Mouse (Mus musculus) heart, adult 11 months (tissue): ENCODE results near the gene Slc33a1.

ENCODE experiments used
- DNase-seq: peaks from one replicate; pipeline ENCODE4 v3.0.0; 2022

The Slc33a1 gene

DNA sequence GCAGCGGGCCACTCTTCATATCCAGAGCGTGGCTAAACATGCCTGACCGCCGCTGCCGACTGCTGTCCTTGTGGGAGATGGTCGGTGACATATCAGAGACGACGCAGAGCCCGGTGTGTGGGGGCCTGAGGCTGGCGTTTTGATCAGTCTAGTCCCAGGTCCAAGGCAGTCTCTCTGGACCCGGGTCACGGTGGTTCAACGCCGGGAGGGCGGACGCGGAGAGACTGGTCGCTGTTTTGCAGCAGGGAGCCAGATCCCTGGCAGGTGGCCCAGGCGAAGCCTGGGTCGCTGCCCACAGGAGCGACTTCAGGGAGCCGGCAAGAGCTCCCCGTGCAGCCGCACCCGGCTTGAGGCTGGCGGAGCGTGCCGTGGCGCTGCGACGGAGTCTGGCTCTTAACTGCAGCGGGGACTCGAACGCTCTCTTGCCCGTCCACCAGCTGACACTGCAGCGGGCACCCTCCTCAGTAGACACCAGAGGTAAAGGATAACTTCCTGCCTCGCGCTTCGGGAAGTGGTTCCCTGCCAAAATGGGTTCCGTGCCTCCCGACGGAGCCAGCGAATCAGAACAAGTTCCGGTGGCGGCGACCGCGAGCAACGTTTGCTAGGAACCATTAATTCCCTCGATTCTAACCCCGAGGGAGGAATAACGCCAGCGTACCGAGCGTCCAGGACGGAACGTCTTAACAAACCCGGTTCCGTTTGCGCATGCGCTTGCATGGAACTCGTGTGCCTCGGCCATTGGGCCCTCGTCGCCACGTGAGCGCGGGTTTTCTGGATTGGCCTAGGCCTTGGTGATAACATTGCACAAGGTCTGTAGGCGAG lies at the start of gene Slc33a1:
Gene Slc33a1, minus strand, starts transcription at position 669 of the 822 bp plus-strand sequence.
- DNase-seq, result peak; percentile 100

DNA sequence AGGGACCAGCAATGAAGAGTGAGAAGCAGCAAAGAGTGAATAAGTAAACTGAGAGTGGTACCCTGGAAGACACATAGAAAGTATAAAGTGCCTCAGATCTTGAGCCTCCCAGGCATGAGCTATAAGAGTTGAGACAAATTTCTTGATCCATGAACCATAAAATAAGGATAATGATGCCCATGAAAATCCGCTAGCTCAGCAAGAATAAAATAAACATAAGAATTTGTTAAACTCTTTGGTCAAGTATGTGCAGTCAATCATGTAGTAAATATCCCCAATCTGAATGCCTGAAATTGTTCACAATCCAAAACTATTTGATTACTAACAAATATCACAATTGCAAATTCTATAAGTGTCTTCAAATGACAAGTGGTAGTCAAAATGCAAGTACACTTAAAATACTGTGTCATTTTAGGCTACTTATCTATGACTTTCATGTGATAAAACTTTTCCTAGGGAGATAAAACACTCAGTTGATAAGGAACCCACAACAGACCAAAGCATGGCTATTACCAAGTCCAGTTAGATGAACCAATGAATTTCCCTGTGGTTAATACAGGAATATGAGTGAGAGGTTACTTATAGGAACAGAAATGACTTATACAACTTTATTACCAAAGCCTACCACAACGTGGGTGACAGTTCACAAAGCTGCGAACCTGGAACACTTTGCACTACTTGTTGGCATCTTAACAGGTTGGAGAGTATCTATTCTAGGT lies 24.3 kb upstream of the Slc33a1 start:
- DNase-seq, result no peak

DNA sequence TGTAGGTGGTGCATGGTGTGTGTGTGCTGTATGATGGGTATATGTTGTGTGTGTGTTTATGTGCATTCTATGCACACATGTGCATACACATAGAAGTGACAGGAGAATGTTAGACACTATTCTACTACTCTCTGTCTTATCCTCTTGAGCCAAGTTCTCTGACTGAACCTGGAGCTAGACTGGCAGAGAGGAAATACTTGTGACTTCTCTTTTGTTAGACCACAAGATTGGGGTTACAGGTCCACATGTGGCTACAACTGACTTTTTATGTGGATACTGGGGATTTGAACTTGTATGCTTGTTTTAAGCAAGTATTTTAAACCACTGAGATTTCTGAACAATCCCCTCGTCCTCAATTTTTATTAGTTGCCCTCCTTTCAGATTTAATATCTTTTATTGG lies 22.1 kb upstream of the Slc33a1 start:
- no peak for DNase-seq

DNA sequence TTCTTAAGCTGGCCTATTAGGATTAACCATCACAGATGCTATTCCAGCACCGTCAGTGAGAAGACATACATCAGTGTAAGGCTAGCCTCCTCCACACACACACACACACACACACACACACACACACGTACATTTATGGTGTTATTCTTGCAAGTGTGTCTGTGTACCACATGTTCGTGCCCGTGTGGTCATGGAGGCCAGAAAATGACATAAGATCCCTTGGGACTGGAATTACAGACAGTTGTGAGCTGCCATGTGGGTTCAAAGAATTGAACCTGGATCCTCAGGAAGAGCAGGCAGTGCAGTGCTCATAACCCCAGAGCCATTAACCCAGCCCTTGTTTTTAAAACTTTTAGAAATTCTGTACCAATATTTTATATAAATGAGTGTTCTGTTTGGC lies 13.3 kb upstream of the Slc33a1 start:
- no peak for DNase-seq

DNA sequence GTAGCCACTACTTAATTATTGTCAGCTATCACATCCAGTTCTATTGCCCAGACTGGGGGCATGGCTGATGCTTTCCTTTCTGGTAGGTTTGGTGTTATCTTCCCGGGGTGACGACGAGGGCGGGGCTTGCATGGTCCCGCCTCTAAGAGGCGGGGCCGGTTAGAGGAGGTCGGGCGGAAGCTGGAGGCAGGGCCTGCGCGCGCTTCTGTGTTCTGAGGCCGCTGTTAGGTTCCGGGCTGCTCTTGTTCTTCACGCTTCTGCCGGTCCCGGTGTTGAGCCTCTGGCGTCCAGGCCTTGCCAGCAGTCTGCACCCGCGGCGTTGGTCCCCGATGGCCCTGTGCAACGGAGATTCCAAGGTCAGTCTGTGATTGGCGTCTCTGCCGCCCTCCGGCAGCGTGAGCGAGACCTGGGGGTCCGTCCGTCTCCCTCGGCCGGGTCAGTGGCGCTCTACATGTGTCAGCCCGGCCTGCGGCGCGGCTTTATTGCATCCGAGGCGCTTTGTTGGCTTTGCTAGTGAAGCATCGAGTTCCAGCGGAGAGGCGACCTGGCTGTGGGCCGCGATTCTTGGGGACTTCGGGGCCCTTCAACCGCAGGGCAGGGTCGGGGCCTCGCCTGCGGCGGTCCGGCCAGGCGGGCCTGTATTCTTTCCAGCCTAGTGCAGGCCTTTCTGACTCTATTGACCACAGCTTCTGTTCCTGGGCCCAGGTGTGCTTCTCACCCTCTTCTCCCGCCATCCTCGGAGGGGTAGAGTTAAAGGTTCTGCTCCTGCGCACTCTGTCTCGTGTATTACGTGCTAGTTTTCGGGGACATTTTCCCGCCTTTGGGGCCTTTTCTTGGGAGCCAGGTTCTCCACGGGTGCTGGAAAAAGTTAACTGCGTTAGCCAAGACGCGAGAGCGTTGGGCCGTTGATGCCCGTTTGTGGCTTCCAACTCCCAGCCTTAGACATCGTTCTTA lies 11.7 kb upstream of the Slc33a1 start, which contains the start of gene Gmps:
Gene Gmps, plus strand, starts transcription at position 152 of the 954 bp plus-strand sequence.
- peak; percentile 99 for DNase-seq

DNA sequence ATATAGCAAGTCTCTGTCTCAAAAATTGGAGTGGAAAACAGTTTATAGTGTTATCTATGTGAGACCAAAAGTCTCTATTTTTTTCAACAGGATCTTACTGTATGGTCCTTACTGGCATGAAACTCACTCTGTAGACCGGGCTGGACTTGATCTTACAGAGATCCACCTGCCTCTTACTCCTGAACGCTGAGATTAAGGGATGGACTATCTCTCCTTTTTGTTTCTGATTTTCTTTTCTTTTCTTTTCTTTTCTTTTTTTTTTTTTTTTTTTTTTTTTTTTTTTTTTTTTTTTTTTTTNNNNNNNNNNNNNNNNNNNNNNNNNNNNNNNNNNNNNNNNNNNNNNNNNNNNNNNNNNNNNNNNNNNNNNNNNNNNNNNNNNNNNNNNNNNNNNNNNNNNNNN lies 1.4 kb upstream of the Slc33a1 start:
- DNase-seq, result no peak

DNA sequence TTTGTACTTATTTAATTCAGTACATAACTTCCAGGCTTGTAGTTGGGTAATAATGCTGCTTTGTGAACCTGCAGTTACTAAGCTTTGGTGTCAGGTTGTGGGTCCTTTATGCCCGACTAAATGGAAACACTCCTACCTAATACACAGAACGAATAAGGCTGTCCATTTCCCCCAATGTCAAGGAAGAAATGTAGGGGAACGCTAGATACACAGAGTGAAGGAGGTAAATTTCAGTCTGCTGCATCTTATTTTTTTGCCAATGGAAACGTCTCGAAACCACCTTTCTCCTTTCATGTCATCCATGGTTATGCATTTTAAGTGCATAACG lies 318 bp upstream of the Slc33a1 start:
- DNase-seq, result no peak

DNA sequence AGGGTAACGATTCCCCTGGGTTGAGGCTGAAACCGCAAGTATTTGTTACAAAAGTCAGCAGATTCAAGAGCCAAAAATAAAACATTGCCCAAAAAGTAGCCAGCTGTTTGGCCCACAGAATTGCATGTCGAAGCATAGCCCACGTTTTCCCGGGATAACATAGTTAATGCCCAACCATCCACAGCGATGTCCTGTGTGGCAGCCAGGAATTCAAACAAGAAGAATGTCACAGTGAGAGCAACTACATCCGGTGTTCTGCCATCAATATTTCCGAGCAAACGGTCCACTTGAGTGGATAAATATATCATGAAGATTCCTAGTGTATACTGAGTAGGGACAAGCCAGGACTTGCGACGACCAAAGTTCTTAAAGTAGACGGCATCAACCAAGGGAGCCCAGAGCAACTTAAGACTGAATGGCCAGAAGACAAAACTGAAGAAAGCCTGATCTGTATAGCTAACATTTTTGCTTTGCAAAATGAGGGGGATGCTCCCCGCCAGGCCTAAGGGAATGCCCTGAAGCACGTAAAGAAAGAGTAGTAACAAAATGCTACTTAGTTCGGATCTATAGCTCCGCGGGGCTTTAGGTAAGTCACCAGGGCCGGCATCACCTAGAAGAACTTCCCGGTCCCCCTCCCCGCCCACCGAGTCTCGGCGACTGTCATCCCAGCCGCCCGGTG lies 1.0 kb downstream of the Slc33a1 start:
- no peak for DNase-seq

DNA sequence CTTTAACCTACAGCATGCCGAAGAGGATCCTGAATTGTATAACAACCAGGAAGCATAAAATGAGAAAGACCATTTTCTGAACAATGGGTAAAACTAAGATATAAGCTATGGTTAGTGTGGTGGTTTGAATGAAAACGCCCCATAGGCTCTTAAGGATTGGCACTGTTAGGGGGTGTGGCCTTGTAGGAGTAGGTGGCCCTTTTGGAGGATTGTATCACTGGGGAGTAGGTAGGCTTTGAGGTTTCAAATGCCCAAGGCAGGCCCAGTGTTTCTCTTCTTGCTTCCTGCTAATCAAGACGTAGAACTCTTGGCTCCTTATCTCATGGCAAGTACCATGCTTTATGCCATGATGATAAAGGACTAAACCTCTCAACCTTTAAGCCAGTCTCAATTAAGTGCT lies 14.7 kb downstream of the Slc33a1 start:
- no peak for DNase-seq

DNA sequence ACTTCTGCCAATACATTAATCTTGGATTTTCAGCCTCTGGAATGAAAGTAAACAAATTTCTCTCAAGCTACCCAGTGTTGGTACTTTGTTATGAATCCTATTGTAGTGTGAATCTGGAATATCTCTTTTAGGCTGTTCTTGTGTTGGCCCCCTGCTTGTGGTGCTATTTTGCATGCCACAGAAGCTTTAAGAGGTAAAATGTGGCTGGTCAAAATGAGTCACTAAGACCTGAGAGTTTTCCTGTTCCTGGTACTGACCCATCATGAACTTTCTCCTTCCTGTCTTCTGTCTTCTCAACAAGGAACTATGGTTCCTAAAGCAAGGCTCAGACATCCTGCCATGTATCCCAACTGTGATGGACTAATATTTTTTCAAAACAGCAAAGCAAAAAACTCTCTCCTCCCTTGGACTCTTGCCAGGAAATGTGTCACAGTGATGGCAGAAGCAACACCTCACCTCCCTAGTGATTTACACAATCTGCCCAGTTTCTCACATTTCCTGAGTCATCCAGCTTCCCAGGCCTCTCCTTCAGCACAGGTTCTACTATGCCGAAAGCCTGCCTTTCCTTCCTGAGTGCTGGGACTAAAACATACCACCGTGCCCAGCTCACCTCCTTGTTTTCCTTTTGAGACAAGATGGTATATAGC lies 23.2 kb downstream of the Slc33a1 start:
- no peak for DNase-seq

DNA sequence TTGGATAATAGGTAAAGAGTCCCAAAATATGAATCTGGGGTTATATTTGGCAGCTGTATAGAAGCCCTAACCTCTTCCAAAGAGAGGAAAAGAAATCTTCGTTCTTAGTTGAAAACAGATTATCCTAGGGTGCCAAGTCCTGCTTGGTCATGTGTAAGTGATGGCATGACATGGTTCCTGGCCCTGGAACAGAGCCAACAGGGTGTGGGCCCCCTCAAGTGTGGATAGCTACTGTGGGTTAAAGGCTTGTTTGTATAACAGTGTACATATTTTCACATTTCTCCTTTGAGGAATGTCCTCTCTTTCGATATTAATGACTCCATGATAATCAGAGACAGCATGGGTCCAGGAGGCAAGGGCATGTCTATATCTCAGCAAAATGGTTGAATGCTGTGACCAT lies 25.6 kb downstream of the Slc33a1 start:
- no peak for DNase-seq

DNA sequence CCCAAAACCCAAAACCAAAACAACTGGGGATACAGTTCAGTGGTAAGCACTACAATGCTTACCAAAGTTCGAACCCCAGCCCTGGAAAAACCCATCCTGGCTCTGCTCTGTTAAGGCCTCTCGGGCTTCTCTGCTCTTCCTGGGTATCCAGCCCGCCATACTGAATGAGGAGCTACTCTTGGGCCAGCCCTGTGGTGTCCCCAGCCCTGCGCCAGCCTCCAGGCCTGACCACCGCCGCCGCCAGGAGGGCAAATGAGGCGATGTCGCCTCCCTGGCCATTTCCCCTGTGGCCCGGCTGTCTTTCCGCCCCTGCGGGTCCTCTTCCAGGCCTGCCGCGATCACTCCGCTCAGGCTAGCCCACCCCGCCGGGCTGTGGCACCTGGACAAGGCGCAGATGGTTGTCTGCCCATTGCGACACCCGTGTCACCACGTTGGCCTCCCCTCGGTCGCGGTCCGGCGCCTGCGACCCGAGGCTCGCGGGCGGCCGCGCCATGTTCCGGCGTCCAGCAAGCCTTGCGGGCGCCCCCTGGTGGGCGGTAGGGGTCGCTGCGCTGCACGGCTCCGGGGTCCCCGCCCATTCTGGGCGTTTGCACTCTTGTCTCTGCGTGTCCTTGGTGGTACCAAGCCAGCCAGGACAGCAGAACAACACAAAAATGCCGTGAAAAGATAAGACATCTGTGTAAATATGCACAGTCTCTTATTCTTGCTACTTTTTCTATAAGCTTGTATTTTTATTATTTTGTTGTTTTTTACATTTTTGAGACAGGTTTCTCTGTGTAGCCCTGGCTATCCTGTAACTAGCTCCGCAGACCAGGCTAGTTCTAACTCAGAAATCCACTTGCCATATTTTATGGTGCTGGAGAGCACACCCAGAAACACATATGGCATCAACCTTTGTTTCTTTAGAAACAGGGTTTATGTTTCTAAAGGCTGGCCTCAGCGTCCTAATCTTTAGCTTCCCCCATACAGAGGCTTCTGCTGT lies 35.4 kb downstream of the Slc33a1 start, which contains the start of gene E130311K13Rik:
Gene E130311K13Rik, minus strand, starts transcription at position 595 of the 982 bp plus-strand sequence.
- peak; percentile 99 for DNase-seq

DNA sequence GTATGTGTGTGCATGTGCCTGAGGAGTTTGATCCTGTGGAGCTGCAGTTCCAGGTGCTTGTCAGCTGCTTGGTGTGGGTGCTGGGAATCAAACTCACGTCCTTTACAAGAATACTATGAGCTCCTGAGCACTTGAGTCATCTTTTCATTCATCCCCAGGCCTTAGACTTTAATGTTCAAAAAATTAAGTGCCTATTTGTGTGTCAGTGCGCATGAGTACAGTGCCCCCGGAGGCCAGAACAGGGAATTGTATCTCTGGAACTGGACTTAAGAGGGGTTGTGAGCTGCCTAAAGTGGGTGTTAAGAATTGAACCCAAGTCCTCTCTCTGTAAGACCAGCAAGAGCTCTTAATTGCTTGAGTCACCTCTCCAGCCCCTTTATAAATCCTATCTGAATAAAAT lies 44.9 kb downstream of the Slc33a1 start:
- DNase-seq, result no peak

DNA sequence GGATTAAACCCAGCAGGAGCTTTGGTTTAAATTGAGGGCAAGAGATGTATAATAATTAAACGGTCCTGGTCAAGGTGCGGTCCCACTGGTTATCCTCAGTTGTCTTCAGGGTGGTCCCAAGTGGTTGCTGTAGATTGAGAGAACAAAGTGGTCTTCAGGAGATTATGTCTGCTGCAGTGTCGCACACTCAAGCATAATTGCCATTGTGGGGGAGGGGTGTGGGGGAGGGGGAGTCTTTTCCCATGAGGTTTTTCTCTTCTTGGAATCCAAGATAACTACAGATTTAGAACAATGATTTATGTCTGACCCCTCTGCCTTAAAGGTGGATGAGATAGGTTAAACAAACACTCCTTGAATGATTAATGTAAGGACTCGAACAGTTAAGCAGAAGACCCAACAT lies 54.3 kb downstream of the Slc33a1 start:
- DNase-seq, result no peak

DNA sequence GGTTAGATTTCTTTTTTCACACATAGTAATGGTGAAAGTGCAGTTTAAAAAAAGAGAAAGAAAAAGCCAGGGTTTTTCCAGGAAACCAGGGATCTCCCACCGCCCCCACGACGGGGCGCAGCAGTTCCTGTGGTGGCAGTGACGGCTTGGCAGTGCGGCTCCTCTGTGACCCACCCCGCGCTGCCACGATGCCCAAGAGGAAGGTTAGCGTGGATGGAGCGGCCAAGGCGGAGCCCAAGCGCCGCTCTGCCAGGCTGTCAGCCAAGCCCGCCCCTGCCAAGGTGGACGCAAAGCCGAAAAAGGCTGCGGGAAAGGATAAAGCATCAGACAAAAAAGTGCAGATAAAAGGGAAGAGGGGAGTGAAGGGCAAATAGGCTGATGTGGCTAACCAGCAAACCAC lies 59.3 kb downstream of the Slc33a1 start:
- no peak for DNase-seq

DNA sequence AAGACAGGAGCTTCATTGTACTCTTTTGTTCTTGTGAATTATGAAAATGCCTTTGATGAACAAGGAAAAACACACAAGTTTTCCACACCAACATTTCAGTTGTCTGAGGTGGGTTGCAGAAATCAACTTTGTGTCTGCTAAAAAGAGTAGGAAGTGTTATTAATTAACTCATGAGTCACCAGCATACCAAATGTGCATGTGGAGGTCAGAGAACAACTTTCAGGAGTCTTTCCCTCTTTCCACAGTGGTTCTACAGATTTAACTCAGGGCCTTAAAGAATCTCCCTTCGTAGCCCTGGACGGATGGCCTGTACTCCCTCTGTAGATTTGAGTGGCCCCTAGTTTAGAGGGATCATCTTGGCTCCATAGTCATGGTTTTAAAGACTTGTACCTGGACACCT lies 60.4 kb downstream of the Slc33a1 start:
- no peak for DNase-seq

DNA sequence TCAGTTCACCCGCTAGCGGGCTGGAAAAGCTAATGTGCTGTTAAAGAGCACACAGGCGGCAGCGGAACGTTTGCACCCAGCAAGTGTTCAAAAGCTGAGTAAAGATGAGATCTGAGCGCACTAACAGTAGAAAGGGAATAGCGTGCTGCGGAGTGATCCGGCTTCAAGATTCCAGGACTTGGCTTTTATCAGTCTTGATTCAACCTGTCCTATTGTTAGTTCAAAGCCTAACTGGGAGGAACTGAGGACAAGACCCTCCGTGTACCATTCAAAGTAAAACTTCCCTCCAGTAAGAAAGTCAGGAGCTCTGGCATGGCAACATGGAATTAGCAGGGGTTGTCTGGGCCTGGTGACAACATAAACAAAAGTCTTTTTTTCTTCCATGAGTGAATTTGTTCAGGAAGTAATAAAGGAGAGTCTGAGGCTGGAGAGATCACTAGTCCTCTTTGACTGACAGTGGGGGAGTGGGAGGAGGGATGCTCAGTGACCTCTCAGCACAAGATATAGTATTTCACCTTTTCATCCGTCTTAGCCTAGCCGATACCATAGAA lies 64.5 kb downstream of the Slc33a1 start:
- DNase-seq, result no peak

DNA sequence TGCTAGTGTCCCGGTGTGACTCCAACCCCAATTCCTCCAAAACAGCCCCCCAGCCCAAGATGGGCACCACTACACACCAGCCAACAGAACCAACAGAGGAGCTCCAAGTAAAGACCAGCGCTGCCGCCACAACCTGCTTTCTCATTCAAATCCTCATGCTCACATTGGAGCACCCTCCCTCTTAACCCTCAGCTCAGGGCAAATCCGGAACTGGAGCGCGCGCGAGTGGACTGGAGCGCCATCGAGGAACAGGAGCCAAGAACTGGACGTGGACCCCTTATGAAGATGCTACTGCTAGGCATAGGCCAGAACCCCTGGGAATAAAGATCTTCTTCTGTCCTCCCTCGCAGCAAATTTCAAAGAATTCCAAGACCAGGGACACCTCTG lies 65.3 kb downstream of the Slc33a1 start, which contains the start of gene Plch1:
Gene Plch1, minus strand, starts transcription at position 164 of the 387 bp plus-strand sequence.
- no peak for DNase-seq

DNA sequence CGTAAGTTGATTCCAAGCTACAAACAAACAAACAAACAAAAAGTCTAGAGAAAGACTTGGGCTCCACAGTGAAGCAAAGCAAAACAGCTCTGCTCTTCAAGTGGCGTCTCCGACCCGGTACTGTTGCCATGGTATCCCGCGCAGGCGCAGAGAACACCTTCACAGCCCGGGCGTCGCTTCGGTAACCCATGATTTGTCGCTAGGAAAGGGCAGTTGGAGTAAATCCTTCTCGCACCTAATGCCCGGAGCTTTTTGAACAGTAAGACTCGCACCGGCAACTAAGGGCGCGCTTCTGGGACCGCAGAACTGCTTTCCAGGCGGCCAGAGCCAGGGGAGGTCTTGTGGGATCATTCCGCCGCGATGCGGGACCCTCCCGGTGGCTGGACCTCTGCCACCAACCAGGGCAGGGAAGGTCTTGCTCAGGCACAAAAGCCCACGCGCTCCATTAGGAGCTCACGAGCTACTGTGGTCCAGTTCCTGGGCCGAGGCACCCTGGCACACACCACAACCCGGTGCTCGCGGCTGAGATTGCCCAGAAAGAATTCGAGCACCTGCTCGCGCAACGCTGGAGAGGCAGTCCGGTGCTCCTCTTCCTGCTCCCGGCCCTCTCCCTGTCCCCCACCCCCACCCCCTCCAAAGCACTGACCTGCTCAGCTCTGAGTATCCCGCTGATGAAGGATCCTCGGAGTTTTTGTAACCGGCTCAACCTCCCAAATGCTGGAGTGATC lies 65.8 kb downstream of the Slc33a1 start:
- peak; percentile 94 for DNase-seq

DNA sequence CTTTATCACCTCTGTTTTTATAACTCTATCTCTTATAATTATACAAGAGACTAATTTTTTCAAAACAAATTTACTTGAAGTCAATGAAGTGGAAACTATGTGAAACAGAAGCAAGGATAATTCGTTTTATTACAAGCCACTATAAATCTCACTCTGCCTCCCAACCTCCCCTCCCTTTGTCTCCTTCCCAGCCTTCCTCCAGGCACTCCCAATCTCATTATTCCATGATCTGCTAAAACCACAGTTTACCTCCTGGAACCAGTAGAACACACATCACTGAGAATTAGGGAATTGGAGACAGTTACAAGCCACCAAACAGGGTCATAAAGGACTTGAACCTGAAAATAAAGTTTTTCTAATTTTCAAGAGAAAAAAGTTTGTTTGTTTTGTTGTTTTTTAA lies 67.4 kb downstream of the Slc33a1 start:
- DNase-seq, result no peak
